Mouse (Mus musculus) lung, adult 2 months (tissue): Measurements from ENCODE around the gene Phf19.

Experiments
- CTCF ChIP-seq: fragments of 200-500 bp; IDR thresholded peaks from 2 replicates; pipeline ENCODE4 v1.5.1; 2011; ENCODE audit warnings: mild to moderate bottlenecking, low read length, control low read depth; ENCODE audit not compliant: insufficient read depth
- POLR2A ChIP-seq: fragments of 200-500 bp; IDR thresholded peaks from 2 replicates; pipeline ENCODE4 v1.6.1; 2011; ENCODE audit warnings: low read depth, mild to moderate bottlenecking, control low read depth, low read length, borderline replicate concordance; ENCODE audit errors: extremely low read depth

- TF ChIP-seq POLR2A (no peak), CTCF (no peak)
These were observed at the start of gene Phf19 for GRCm38 (mm10) chr2:34913218-34914068.
